Mouse (Mus musculus) layer of hippocampus, postnatal 14 days (tissue): ENCODE results near the gene Anapc10. TPM values are rescaled to one million over a fixed set of nuclear protein-coding genes. Genes with fewer than 3 reads are reported as not detected.

Experiments used
- total RNA-seq, 2 experiments: library from RNA; stranded (reverse); gene quantifications; 2 replicates each; pipeline ENCODE4 v1.2.3; 2021

Anapc10 gene
- total RNA-seq, 2 experiments from 2014 or later: 8.9 to 12.2 TPM

Other genes with a start within 250 kb of the Anapc10 start
- gene Otud4, start 72.2 kb upstream of the Anapc10 start, total RNA-seq: 10 to 100 TPM; 40.0 to 45.1 TPM
- gene Abce1, start 80 bp upstream of the Anapc10 start, total RNA-seq: 10 to 100 TPM; 75.5 to 78.5 TPM